Mouse (Mus musculus) 416B (cell line): Measurements from ENCODE around the gene Plcd3.

Source experiments
- DNase-seq: peaks from one replicate; pipeline ENCODE4 v3.0.0; 2011; ENCODE audit warnings: low read depth

Gene Plcd3

DNA sequence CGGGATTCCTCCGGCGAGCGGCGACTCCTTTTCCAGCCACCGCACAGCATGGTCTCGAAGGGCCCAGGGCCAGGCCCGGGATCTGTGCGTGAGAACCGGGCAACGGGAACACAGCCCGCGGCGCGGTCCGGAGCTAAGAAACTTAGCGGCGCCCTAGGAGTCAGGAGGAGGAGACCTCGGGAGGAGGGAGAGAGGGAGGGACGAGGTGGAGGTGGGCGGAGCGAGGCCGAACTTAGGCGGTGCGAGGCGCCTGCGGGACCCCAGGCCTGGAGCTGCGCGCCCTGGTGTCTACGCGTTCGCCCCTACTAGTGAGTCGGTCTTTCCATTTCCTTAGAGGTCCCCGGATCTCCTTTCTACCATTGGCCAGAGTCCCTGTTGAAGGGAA lies at the start of gene Plcd3, which contains the start of gene Acbd4:
TSS of gene Plcd3 (minus strand) at position 178 of the 385 bp plus-strand sequence.
TSS of gene Acbd4 (plus strand) at position 202 of the 385 bp plus-strand sequence.
- DNase-seq = no peak

DNA sequence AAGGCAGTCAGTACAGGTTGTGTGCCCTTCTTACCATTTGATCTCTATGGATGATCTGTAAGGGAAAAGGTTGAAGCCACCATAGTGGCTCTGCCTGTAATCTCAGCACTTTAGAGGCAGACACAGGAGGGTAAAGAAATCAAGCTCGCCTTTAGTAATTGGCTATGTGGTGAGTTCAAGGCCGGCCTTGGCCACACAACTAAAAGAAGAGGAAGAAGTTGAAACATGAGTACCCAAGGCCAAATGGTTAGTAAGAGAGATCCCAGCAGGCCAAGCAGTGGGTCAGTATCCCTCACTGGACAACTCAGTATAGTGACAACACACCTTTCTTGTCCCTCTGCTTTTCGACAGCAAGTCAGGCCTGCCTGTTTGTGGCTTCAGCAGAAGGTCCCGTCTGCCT lies 48.3 kb upstream of the Plcd3 start:
- DNase-seq = no peak

DNA sequence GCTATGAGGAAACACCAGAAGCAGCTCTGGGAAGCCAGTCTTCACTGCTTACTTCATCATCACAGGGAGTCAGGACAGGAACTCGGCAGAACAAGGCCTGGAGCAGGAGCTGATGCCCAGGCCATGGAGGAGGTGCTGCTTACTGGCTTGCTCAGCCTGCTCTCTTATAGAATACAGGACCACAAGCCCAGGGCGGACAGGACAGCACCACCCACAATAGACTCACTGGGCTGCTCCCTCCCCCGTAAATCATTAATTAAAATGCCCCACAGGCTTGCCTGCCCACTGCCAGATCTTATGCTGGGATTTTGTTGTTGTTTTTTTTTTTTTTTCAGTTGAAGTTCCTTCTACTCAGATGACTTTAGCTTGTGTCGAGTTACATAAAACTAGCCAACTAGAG lies 46.3 kb upstream of the Plcd3 start:
- no peak for DNase-seq

DNA sequence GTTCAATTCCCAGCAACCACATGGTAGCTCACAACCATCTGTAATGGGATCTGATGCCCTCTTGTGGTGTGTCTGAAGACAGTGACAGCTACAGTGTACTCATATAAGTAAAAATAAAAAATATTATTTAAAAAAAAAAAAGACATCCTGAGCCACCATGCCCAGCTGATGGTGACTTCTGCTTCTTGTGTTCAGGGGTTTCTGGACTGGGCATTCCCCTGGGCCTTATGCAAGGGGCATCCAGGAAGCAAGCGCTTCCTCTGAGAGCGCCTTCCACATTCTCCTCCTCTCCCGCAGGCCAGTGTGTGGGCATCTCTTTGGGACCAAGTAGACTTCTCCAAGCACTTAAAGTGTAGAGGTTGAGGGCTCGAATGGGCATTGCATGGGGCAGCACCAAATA lies 44.9 kb upstream of the Plcd3 start:
- no peak for DNase-seq

DNA sequence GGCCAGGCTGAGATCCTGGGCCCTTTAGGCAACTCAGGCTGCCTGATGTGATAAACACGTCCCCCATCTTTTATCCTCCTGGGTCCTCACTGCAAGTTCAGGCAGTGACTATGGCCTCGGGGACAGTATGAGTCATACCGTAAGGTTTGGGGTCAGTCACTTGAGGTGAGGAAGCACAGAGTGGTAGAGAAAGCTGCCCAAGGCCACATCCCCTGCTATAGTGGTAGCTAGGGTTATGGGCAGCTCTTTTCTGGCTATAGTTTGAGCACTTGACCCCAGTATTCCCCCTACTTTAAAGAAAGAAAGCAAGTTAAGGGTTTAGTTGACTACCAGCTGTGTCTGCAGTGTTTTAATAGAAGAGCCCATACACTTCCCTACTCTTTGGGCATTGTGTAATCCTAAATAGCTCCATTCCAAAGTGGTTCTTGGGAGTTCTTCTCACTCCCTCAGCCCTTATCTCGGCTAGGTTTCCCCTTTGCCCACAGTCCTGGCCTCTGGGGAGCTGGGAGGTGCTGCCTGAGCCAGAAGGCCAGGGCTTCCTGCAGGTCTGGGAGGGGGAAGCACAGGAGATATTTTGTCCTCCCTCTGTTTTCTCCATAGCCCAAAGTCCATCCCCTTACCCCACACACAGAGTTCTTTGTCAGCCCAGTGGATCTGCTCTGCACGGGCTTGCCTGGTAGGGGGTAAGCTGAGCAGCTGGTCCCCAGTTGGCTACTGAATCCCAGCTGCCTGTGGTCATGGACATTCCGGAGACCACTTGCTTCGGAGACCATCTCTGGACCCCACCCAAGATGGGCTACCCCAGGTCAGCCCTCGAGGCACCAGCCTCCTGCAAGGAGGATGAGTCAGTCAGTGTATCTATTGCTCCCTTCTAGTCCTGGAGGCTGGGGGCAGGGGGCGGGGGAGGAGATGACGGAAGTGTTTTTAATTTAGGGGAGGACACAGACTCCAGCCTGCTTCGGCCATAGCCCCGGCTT lies 43.1 kb upstream of the Plcd3 start:
- DNase-seq = peak; percentile 88

DNA sequence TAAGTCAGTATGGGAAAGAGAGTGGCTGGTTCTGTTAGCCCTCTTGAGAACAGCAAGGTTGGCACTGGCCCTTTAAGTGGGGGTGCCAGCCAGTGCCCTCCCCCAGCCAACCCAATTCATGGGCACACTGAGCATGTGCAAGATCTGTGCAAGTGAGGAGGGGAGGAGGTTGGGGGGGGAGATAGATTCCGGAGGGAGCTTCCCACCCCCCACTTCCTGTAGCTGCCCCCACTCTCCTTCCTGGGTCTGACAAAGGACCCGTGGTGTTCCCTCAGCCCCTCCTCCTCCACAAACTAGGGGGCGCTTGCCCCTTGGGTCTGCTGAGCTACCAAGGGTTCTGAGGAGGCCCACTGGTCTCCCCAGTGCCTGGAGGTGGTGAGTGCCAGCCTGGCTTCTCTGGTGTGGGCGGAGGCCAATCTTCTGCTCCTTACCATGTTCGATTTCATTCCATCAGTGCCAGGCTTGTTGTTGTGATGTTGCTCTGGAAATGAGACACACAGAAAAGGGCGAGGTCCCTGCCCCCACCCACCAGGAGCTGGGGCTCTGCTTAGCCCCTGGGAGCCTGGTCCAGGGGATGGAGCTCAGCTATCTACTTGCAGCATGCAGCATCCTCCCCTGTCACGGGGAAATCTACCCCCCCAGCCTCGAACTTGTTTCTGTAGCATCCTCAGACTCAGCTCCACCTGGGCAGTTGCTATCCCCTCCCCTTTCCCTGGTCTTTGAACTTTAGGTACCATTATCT lies 41.2 kb upstream of the Plcd3 start:
- DNase-seq = peak; percentile 84

DNA sequence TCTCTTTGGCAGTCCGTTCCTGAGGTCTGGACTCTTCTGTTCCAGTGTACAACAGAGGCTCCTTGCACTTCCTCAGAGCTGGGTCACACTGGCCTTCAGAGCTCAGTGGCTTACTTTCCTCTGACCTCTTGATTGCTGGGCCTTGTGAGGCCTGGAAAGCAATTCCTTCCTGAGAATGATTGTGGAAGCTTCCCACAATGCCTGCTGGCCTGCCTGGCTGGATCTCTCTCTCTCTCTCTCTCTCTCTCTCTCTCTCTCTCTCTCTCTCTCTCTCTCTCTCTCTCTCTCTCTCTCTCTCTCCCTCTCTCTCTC lies 40.4 kb upstream of the Plcd3 start:
- peak; percentile 40 for DNase-seq

DNA sequence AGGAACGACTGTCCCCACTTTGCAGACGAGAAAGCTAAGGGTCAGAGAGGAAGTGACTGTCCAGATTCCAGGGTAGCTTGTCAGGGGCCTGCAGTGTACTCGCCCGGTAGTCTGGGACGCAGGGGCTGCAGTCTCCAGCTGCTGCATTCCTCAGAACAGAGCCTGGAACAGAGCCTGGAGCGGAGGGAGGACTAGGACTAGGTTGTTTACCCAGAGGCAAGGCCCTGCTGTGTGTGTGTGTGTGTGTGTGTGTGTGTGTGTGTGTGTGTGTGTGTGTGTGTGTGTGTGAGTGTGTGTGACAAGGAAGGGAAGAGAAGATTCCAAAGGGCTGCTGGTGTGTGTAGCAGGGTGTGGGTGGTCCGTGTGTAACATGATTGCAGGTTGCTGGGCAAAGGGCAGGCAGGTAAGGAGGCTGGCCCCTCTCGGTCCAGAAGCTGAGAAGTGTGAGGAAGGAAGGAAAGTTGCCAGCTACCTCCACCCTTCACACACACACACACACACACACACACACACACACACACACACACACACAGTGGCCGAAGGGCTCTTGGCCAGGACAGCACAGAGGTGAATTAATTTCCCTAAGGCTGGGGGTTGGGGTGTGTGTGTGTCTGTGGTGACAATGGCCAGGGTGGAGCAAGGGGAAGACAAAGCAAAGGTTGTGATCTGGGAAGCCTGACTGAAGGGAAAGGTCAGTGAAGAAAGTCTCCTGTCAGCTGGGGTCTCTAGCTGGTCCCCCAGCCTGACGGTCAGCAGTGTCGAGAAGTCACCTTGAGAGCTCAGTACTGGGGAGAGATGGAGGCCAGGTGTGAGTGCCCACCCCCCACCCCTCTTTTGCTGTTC lies 39.9 kb upstream of the Plcd3 start:
- DNase-seq = no peak

DNA sequence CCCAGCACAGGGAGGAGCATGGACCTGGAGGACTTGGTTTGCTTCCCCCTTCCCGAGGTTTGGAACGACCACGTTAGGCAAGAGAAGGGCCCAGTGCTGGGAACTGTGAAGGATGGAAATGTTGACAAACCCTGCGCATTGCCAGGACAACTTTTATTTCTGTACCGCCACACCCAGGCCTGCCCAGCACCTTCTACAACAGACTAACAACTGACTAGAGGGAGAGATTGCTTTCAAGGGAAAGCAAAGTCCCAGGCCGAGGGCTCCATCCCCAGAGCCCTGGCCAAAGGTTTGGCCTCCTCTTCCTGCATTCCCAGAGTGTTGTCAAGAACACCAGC lies 39.3 kb upstream of the Plcd3 start:
- DNase-seq = no peak

DNA sequence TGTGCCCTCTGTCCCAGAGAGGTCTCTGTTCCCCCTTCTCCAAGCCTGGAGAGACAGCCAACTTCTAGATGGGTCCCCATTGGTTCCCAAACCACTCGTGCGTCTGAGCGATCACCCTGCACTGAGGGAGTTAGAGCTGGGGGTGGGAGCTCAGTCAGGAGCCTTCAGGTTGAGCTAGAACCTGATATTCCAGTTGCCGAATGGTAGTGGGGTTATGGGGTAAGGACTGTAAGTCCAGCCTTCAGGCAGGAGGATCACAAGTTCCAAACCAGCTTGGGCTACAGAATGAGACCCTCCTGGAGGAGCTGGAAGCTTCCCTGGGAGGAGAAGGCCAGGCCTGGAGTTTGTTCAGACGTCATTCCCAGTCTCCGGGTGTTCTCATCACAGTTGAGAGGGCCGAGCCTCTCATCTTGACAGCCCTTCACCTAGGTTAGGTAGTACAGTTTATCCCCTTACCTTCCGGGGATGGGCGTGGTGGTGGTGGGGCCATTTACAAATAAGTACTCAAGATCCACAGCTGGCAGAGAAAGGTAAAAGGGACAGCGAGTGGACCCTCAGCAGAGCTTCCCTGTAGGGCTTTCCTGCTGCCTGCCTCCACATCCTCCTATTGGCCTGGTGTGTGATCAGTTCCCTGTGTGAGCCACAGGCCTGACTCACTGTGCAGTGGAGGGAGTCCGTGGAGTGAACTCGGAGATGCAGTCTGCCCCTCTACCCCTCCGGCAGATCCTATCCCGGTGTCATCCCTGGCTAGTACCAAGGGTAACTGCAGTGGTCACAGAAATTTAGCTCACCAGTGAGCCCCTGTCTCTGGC lies 38.7 kb upstream of the Plcd3 start:
- no peak for DNase-seq

DNA sequence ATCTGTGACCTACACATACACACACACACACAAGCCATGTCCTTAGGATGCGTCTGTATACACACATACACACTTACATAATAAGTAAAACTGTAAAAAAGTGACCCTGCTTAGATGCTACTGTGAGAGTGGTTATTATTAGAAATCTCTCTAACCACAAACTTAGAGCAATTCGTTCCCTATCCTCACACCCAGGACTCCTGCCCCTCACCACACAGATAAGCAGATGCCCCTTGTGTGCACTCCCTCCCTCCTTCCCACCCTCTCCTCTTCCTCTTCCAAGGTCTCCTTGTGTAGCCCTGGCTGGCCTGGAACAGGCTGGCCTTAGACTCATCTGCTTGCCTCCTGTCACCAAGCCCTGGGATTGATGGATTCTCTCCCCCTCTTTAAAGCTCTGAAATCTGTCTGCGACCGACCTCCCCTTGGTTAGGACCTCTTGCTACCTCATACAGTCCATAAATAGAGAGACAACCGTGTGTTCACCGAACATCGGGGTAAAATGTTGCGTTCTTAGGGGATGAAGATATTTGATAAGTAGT lies 34.6 kb upstream of the Plcd3 start:
- peak; percentile 69 for DNase-seq

DNA sequence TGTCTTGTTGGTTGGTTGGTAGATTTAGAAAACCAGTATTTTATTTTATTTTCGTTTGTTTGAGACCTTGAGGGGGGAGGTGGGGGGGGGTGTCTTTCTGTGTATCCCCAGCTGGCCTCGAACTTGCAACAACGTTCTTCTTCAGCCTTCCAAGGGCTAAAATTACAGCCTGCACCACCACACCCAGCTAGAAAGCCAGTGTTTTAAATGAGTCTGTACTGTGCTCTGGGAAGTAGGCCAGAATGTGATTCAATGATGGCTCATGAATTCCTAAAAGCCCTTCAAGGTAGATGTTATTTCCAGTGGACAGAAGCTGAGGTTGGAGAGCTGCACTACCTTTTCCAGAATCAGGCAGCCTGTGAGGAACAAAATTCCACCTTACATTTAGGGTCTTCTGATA lies 32.8 kb upstream of the Plcd3 start:
- peak; percentile 37 for DNase-seq

DNA sequence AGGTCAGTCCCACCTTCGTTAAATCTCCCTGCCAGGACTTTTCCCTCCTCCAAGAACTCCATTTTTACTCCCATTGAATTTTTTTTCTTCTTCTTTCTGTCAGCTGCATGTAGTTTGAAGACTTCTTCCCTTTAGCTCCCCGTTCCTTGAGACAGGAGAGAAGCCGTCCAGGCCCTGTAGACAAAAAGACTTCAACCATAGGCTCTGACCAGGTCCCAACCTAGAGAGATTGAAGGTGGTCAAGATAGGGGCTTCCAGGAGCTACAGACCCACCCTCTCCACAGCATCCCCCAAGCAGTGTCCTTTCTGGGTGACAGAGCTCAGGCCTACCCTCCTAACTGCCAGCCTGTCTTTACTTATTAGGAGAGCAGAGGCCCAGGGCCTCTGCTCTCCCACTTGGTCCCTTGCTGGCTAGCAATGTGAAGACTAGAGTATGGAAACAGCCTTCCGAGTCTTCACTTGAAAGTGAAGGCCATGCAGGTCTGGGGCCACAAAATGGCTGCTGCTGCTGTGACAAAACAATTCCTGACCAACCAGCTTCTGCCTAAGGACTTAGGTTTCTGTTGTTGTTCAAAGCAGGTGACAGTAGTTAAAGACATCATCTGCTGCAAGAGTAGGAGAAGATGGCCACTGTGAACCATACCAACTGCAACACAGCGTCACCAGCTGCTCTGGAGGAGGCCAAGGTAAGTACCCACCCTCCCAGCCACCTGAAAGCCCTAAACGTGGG lies 32.2 kb upstream of the Plcd3 start:
- DNase-seq = peak; percentile 58

DNA sequence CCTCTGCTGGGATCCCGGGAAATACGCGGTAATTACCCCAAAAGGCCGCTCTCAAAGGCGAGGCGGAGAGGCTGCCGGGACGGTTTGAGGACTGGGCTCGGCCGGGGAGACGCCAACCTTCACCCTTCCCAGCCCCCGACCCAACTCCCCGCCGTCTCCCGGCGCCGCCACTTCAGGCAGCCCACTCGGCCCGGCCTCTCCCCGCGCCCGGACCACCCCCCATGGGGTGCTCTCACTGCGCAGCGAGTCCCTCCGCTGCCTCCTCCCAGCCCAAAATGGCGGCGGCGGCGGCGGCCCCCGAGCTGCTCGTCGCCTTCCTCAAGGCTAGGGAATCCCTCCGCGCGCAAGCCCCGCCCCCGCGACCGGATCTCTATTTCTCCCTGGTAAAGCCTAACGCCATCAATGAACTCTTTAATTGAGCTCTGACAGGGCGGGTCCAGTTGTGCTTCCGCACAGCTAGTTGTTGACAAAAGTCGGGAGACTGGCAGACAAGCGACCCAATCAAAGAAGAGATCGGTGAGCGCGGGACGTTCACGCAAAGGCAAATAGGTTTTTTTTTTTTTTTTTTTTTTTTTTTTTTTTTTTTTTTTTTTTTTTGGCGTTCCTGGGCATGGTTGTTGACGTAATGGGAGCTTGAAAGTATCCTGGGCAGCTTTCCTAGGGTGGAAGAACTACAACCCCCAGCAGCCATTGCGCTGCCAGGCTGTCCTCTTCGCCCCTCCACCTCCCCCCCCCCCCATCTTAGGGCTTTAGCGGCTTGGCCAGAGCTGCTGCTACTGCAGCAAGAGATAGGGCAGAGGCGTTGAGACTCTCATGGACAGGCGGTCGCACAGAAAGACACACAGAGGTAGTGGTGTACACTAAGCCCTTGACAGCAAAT lies 31.4 kb upstream of the Plcd3 start:
- DNase-seq = peak; percentile 100

DNA sequence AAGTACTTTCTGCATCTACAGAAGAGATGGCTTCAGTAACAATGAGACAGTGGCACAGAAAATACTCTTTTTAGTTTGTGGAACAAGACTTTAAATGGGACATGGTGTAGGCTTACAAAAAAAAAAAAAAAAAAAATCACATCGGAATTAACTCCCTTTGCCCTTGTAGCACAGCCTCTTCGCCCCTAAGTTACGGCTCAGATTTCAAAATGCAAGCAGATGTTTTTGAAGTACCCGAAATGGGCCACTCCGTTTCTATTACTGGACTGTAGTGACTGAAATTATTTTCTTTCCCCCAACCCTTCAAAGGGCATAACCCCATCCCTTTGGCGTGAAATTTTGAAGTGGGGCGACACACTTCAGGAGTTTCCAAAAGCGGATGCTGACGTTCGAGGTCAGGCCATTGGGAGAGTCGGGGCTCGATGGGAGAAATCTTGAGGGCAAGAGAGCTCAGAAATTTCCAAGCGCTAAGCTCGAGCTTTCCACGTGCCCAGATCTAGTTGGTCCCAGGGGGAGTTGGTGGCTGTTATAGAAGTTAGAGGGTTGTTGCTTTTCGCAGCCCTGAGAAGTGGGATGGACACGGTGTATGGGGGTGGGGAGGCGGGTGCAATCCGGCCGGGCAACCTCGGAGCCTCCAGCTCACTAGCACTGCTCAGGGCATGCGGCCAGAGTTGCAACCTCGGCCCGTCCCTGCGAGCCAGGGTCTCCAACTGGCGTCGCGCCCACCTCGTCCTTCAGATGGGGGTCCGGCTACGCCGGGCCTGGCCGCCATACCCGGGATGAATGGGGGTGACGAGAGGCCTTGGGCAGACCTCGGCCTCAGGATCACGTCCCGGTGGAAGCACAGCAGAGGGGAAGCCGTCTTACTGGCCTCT lies 30.5 kb upstream of the Plcd3 start, which contains the start of gene Hexim2:
TSS of gene Hexim2 (plus strand) at position 729 of the 875 bp plus-strand sequence.
- peak; percentile 62 for DNase-seq

DNA sequence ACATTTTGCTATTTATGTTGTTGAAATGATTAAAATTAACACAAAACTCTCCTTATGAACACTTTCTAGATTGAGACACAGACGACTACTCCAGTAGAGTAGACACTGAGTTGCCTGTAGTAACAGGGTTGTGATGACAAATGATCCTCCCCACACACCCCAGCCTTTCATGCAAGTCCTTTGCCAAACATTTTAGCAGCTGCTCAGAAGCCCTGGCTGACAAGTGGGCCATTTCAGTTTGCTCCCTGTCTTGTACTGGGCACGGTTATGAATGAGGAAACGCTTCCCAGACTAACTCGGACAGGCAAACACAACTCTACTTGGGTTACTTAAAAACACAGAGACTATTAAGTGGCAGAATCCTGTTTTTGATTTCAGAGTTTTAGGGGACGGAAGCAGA lies 18.9 kb upstream of the Plcd3 start:
- no peak for DNase-seq

DNA sequence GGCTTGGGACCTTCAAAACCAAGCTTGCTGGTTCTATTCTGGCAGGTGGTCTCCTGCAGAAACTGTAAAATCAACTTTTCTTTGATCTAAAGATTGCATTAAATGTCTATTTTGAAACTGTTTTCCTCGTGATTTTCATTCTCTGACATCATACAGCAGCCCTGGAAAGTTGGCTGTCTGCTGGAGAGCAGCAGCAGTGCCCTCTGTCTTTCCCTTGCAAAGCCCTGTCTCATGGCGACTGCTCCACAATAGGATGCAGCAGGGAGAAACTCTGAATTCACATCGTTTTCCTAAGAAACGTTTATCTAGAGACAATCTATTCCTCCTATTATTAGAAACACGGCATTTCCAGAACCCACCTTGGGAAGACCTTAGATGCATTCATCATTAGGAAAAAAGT lies 18.2 kb upstream of the Plcd3 start:
- no peak for DNase-seq

DNA sequence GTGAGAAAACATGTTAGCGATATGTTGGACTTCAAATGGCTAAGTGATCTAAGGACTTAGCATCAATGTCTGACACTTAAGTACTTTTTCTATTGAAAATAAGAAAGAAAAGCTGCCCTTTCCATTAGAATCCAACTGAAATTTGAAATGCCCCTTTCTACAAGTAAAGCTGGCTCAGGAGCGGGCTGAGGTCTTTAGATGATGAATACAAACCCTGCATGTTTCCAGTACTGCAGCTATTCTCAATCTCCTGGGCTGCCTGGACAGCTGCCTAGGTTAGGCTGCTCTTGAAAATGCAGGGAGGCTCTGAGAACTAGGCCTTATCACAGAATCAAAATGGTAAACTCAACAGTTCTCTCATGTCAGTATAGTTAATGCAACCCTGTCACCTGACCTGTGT lies 17.4 kb upstream of the Plcd3 start:
- DNase-seq = no peak
